Mouse (Mus musculus): Measurements from ENCODE around the gene Olfr1328. TPM values are rescaled to one million over a fixed set of nuclear protein-coding genes. Genes with fewer than 3 reads are reported as not detected.

Olfr1328 gene
- polyA plus RNA-seq, 1 experiment from 2014 or later = not detected

Other genes with a start within 250 kb of the Olfr1328 start
- not detected in 2 replicates for gene Olfr1342, start 245.9 kb downstream of the Olfr1328 start, polyA plus RNA-seq (2015; fragmentation: Nextera tagmentation; extraction: Ambion mirVana)
- not detected in 2 replicates for gene Olfr1341, start 235.1 kb downstream of the Olfr1328 start, polyA plus RNA-seq (2015; fragmentation: Nextera tagmentation; extraction: Ambion mirVana)
- not detected in 2 replicates for gene Olfr1340, start 218.5 kb downstream of the Olfr1328 start, polyA plus RNA-seq (2015; fragmentation: Nextera tagmentation; extraction: Ambion mirVana)
- gene Olfr1339, start 206.4 kb downstream of the Olfr1328 start, polyA plus RNA-seq (2015; fragmentation: Nextera tagmentation; extraction: Ambion mirVana) = not detected in 2 replicates
- not detected in 2 replicates for gene Olfr1338, start 179.9 kb downstream of the Olfr1328 start, polyA plus RNA-seq (2015; fragmentation: Nextera tagmentation; extraction: Ambion mirVana)
- not detected in 2 replicates for gene Olfr1337, start 156.0 kb downstream of the Olfr1328 start, polyA plus RNA-seq (2015; fragmentation: Nextera tagmentation; extraction: Ambion mirVana)
- gene Olfr1335, start 128.7 kb downstream of the Olfr1328 start, polyA plus RNA-seq (2015; fragmentation: Nextera tagmentation; extraction: Ambion mirVana) = not detected in 2 replicates
- gene Olfr1333, start 102.3 kb downstream of the Olfr1328 start, polyA plus RNA-seq (2015; fragmentation: Nextera tagmentation; extraction: Ambion mirVana) = not detected in 2 replicates
- gene Olfr1331, start 74.0 kb downstream of the Olfr1328 start, polyA plus RNA-seq (2015; fragmentation: Nextera tagmentation; extraction: Ambion mirVana) = not detected in 2 replicates
- gene Olfr1330, start 50.0 kb downstream of the Olfr1328 start, polyA plus RNA-seq (2015; fragmentation: Nextera tagmentation; extraction: Ambion mirVana) = not detected in 2 replicates
- gene Olfr1329, start 21.1 kb downstream of the Olfr1328 start, polyA plus RNA-seq (2015; fragmentation: Nextera tagmentation; extraction: Ambion mirVana) = not detected in 2 replicates
- not detected in 2 replicates for gene Lao1, start 23.0 kb upstream of the Olfr1328 start, polyA plus RNA-seq (2015; fragmentation: Nextera tagmentation; extraction: Ambion mirVana)
- gene Slc2a1, start 170.1 kb upstream of the Olfr1328 start, polyA plus RNA-seq (2015; fragmentation: Nextera tagmentation; extraction: Ambion mirVana) = 293 and 326 TPM in 2 replicates
- 2.2 and 2.5 TPM in 2 replicates for gene Zfp691, start 235.6 kb upstream of the Olfr1328 start, polyA plus RNA-seq (2015; fragmentation: Nextera tagmentation; extraction: Ambion mirVana)